Mouse (Mus musculus): Measurements from ENCODE around the gene Cdkn3. TPM values are rescaled to one million over a fixed set of nuclear protein-coding genes. Genes with fewer than 3 reads are reported as not detected.

The Cdkn3 gene
- total RNA-seq, 2 experiments from 2014 or later, result 13.5 to 17.2 TPM

Other genes starting within 250 kb of the Cdkn3 start
- 10 to 100 TPM; 97.2 to 98.1 TPM for gene Cnih1, start 27.9 kb downstream of the Cdkn3 start, total RNA-seq (2021)
- gene Gmfb, start 61.7 kb downstream of the Cdkn3 start, total RNA-seq (2021), result 100 to 1,000 TPM; 106 to 108 TPM
- 10 to 100 TPM; 34.9 to 36.8 TPM for gene Cgrrf1, start 71.6 kb downstream of the Cdkn3 start, total RNA-seq (2021)
- 10 to 100 TPM; 20.5 to 24.6 TPM for gene Samd4, start 122.3 kb downstream of the Cdkn3 start, total RNA-seq (2021)